Mouse (Mus musculus): Measurements from ENCODE around the gene Crlf2. TPM values are rescaled to one million over a fixed set of nuclear protein-coding genes. Genes with fewer than 3 reads are reported as not detected.
A peak's percentile ranks its signal among the peaks of the same experiment; 100 is the strongest.

Gene Crlf2
- 10 to 100 TPM; 29.1 to 31.3 TPM for total RNA-seq (2021)

- peak; percentile 84 to 95 for DNase-seq (ENCODE audit: extremely low spot score in 1 of 2, low spot score in 1 of 2)
Measured at GRCm38 (mm10) chr5:109558404-109559160, at the start of gene Crlf2. TSS of gene Crlf2 (minus strand) at chr5:109558993.

- peak in 1 of 2 experiments; percentile 2 for DNase-seq (ENCODE audit: extremely low spot score in 1 of 2, low spot score in 1 of 2)
Measured at GRCm38 (mm10) chr5:109602585-109602984, 43.8 kb upstream of the Crlf2 start.

- DNase-seq (ENCODE audit: extremely low spot score in 1 of 2, low spot score in 1 of 2): peak in 1 of 2 experiments; percentile 19
Measured at GRCm38 (mm10) chr5:109601080-109601479, 42.3 kb upstream of the Crlf2 start.

GRCm38 (mm10) chr5:109598876-109599275 lies 40.1 kb upstream of the Crlf2 start:
- DNase-seq (ENCODE audit: extremely low spot score in 1 of 2, low spot score in 1 of 2): no peak

- no peak for DNase-seq (ENCODE audit: extremely low spot score in 1 of 2, low spot score in 1 of 2)
Measured at GRCm38 (mm10) chr5:109596647-109597046, 37.9 kb upstream of the Crlf2 start.

- no peak for DNase-seq (ENCODE audit: extremely low spot score in 1 of 2, low spot score in 1 of 2)
Measured at GRCm38 (mm10) chr5:109562829-109563228, 4.0 kb upstream of the Crlf2 start.

GRCm38 (mm10) chr5:109559191-109559590 lies 398 bp upstream of the Crlf2 start:
- DNase-seq (ENCODE audit: extremely low spot score in 1 of 2, low spot score in 1 of 2): no peak

- no peak for DNase-seq (ENCODE audit: extremely low spot score in 1 of 2, low spot score in 1 of 2)
Measured at GRCm38 (mm10) chr5:109558123-109558403, 730 bp downstream of the Crlf2 start.

- DNase-seq (ENCODE audit: extremely low spot score in 1 of 2, low spot score in 1 of 2): peak; percentile 91 to 94
Measured at GRCm38 (mm10) chr5:109557321-109558122, 1.3 kb downstream of the Crlf2 start.

- peak; percentile 76 to 89 for DNase-seq (ENCODE audit: extremely low spot score in 1 of 2, low spot score in 1 of 2)
Measured at GRCm38 (mm10) chr5:109556591-109557320, 2.0 kb downstream of the Crlf2 start.

GRCm38 (mm10) chr5:109555676-109556571 lies 2.9 kb downstream of the Crlf2 start:
- DNase-seq (ENCODE audit: extremely low spot score in 1 of 2, low spot score in 1 of 2): peak; percentile 17 to 38

- DNase-seq (ENCODE audit: extremely low spot score in 1 of 2, low spot score in 1 of 2): no peak
Measured at GRCm38 (mm10) chr5:109555236-109555675, 3.5 kb downstream of the Crlf2 start.

GRCm38 (mm10) chr5:109554091-109555050 lies 4.4 kb downstream of the Crlf2 start:
- no peak for DNase-seq (ENCODE audit: extremely low spot score in 1 of 2, low spot score in 1 of 2)

GRCm38 (mm10) chr5:109553160-109553930 lies 5.4 kb downstream of the Crlf2 start:
- DNase-seq (ENCODE audit: extremely low spot score in 1 of 2, low spot score in 1 of 2): no peak

GRCm38 (mm10) chr5:109552541-109552940 lies 6.3 kb downstream of the Crlf2 start:
- DNase-seq (ENCODE audit: extremely low spot score in 1 of 2, low spot score in 1 of 2): no peak

GRCm38 (mm10) chr5:109552116-109552515 lies 6.7 kb downstream of the Crlf2 start:
- no peak for DNase-seq (ENCODE audit: extremely low spot score in 1 of 2, low spot score in 1 of 2)

GRCm38 (mm10) chr5:109551041-109551765 lies 7.6 kb downstream of the Crlf2 start:
- peak in 1 of 2 experiments; percentile 9 for DNase-seq (ENCODE audit: extremely low spot score in 1 of 2, low spot score in 1 of 2)
